Mouse (Mus musculus): ENCODE measurements around the gene Chit1.

Gene Chit1

DNA sequence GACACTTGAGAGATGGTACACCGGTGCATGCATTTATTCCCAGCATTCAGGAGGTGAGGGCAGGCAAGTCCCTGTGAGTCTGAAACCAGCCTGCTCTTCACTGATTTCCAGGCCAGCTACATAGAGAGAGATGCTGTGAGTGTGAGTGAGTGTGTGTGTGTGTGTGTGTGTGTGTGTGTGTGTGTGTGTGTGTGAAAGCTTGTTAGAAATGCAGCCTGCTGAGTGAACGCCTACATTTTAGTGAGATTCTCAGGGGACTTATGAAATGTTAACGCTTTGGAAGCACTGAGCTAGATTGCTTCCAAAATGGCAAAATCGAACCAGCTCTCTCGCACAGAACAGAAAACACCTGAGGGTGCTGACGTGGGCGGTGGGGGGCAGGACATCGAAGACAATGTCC is 35.0 kb downstream of the Chit1 start:
- DNase-seq: no peak

DNA sequence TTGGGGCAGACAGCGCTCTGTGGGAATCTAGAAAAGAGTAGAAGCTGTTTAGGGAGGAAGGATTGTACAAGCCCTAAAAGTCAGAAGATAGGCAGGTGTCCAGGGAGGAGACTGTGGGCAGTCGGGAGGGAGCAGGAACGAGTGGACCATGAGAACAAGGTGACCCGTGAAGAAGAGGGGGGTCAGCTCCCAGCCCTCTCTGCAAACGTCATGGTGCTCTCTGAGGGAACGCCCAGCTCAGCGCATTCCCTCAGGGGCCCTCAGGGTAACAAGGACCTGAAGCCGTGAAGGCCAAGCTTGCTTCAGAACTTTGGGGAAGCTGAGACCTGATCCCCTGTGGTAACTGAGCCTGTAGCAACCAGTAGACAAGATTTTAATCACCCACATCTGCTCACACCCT is 39.0 kb downstream of the Chit1 start:
- no peak for DNase-seq

DNA sequence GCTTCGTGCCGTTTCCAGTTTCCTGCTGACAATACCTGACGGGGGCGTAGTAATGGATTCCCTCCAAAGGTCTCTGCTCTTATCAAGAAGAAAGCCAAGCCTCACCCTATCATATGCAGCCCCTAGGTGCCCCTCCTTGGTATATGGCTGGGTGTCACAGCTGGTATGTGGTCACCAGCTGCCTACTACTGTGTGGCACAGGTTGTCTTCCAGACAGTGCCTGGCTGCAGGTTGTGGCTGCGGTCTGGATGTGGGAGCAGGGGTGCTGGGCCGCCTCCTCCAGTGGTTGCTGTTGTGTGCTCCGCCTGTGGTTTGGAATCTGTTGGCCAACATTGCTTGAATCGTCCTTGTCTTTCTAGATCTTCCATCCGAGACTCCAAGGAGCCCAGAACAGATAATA is 39.7 kb downstream of the Chit1 start:
- no peak for DNase-seq

DNA sequence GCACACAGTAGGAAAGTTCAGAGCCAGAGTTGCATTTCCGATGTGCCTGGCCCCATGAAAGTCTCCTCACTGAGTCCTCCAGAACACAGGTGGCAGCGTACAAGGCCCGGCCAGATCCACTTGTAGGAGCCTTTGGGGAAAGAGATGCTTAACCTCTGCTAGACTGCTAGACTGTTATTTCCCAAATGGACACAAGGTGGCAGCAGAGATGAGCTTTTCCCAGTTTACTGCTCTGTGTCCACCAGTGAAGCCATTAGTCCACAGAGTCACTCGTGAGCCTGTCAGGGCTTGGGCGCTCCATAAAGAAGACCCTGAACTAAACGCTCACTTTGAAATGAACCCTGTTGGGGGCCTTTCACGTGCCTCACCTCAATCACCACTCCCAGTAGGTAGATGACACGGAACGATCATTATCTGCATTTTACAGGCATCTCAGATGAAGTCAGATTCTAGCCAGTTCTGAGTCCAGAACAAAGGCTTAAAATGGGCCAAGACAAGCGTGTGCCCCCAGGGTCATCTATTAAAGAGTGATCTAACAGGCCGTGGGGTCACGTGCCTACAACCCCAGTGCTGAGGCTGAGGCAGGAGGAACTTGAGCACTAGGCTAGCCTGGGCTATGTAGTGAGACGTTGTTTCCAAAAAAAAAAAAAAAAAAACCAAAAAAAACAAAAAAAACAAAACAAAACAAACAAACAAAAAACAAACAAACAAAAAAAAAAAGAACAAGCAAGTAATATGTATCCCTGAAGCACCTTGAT is 40.8 kb downstream of the Chit1 start:
- DNase-seq: peak; percentile 45 to 86

DNA sequence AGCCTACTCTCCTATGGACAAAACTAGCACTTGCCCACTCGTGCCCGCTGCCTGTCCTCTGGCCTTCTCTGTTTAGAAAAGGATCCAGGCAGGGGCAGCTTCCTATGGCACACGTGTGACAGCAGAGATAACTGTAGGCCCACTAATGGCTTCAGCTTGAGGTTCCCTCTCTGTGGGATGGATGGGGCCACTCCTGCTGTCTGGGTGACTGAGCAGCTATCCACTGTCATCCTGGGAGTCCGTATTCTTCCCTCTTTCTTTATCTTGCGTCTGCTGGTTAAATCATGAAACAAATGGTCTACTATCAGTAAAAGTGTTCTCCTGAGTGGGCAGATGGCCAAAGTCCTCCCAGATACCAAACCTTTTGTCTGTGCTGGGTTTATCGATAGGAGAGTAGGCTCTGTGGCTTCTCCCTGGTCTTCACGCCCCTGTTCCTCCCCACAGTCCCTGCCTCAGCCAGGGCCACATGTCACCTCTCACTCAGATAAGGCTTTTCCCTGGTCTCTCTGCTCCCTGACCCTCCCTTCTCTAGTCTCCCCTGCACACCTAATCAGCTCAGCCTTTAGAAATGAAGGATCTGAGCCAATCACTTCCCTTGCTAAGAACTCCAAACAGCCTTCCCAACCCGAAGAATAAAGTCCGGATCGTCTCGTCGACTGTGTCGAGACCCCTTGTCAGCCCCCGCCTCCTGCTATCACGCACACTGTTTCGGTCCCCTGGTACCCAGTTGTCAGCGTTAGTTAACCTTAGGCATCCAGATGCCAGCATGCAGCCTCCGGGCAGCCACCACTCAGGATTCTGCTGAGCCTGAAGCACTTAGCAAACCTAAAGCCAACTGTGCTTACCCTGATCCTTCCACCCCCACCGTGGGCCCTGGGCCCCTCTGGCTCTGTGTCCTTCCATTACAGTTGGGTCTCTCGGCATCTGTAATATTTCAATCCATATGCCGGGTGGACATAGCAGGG is 41.9 kb downstream of the Chit1 start:
- DNase-seq: no peak

DNA sequence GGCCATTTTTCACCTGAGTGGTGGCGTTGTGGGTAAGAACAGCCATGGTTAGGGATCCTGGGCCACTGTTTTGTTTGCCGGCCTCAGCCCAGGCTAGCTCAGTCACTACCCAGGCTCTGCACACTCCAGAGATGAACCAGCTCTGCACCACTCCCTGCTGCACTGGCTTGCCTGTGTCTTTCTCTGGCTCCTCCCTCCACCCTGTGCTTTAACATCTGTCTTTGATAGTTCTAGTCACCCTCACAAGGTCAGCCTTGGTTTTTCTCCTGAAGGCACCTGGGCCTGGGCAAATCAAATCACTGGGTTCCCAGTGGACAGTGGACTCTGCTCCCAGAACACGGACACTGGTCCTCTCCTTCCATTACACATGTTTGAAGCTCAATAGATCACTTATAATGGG is 43.1 kb downstream of the Chit1 start:
- DNase-seq: no peak

DNA sequence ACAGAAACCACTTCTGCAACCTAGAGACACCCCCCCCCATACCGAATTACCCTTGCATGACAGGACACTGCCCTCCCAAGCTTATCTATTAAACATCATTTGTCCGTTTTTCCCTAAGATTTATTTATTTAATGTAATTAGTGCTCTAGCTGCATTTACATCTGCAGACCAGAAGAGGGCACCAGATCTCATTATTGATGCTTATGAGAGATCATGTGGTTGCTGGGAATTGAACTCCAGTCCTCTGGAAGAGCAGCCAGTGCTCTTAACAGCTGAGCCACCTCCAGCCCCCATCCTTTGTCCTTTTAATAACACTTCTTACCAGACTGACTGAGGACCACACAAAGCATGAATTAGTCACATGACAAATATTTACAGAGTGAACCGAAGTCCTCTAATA is 43.6 kb downstream of the Chit1 start:
- no peak for DNase-seq

DNA sequence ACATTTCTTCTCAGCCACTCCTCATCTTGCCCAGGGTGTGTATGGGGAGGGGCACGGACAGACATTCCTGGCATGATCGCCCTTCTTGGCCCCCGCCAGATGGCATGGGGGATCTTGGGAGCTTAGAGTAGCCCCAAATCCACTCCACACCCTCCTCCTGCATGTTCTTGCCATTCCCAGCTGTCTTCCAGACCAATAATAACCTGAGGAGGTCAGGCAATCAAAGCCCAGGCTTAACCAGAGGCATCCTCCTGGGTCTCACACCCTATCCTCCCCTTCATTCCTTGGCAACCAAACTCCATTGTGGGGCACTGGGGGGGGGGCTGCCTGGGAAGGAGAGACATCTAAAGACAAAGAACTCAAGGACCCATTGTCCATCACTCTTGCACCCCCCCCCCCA is 49.4 kb downstream of the Chit1 start:
- no peak for DNase-seq

DNA sequence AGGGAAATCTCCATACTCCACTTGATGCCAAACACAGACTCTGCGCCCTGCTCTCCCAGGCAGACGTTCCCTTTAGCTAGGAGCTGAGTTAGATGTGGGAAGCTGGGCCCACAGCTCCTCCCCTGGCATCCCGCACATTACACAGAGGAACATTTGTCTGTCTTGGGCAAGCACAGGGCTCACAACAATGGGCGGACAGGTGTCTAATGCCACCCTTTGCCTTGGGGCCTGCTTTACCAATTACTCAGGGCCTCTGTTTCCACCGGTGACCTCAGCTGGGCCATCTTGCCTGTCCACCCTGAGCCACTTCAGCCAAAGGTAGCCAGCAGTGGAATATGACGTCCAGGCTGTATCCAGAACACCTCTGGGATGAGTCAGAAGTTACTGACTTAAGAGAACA is 50.4 kb downstream of the Chit1 start:
- no peak for DNase-seq

DNA sequence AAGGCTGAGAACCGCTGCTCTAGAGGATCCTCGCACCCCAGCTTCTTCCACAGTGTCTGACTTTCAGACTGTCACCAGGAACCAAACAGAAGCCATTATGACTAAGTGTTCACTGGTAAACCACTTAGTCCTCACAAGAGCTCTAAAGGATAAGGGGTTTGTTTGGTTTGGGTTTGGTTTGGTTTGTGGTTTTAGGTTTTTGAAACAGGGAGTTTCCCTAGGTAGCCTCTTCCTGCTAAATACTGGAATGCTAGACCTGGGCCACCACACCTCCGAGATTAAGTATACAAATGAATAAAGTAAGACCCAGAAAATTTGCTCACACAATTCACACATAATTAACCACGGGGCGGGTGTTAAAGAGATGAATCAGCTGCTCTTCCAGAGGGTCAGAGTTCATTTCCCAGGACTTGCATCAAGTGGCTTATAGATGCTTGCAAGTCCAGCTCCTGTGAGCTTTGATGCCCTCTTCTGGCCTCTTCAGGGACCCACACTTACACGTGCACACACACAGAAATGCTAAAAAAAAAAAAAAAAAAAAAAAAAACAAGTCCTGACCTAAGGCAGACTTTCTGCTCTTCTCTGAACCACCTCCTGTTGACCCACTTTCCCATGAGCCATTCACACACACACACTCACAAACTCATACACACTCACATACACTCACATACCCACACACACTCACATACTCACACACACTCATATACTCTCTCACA is 51.6 kb downstream of the Chit1 start:
- DNase-seq: no peak

DNA sequence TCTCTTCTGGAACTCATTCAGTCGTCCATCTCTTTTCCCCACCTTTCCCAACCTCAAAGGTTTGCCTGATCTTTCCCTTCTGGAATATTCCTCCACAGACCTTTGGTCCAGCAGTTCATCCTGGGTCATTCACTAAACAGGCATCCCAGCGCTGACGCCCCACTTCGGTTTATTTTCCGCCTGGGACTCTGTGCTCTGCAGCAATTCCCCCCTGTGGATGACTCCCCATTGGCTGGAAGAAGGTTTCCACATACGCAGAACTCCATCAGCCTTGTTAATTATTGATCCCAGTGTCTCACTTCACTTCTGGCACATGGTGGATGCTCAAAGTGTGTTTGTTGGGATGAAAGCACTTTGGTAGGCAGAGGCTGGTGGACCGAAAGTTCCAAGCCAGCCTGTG is 52.4 kb downstream of the Chit1 start:
- no peak for DNase-seq

DNA sequence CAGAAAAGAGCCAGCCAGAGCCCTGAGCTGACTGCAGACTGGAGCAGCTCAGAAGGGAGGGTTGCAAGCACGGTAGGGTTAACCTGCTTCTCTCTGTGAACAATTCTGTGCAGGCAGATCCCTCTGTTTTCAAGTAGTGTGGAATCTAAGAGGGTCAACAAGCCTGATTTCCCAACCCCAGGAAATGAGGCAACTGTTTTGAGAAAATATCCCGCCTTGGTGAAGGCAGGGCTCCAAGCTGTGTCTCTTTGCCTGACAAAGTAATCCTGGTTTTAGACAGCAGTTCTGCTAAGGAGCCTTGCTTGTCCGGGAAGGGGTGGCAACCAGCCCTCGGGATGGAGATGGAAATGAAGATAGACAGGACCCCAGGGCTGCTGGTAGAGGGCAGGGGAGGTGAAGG is 53.4 kb downstream of the Chit1 start:
- peak; percentile 53 to 58 for DNase-seq

DNA sequence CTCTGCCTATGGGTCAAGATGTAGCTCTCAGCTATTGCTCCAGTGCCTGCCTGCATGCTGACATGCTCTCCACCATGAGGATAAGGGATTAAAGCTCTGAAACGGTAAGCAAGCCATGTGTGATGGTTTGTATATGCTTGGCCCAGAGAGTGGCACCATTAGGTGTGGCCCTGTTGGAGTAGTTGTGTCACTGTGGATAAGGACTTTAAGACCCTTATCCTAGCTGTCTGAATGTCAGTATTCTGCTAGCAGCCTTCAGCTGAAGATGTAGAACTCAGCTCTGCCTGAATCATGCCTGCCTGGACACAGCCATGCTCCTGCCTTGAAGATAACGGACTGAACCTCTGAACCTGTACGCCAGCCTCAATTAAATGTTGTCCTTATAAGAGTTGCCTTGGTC is 55.5 kb downstream of the Chit1 start:
- DNase-seq: no peak

DNA sequence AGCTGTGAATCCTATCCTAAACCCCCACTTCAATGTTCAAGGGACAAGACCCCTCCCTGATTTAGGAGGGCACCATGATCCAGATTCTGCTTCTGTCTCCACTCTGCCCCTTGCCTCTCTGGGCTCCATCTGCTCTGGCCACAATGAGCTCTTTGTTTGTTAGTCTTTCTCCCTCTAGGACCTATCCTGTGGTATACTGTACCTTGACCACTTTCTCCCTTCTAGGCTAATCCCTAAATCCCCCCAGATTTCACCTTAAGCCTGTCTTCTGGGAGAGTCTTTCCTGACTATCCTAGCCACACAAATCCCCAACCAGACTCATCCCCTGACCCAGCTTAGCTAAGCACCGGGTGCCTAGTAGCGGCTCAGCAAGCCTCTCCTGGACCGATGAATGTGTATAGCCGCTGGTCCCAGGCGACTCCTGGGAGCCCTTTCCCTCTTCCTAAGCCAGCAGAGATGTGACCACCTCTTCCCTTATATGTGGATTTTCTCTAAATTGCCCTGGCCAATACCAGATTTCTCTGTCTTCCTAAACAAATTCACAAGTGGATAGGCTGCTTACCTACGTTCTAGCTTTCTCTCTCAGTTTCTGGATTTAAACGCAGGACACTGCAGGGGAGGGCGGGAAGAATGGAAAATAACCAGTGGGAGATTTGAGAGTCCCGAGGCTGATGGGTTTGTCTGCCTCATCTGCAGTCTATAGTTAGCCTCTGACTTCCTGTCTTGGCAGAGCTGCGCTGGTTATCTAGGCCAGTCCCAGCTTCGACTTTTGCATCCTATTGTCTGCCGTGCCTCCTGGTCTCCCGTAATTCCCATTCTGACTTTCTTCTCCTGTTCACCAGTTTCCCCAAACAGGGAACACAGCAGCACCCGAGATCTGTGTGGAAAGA is 56.6 kb downstream of the Chit1 start:
- DNase-seq: no peak

DNA sequence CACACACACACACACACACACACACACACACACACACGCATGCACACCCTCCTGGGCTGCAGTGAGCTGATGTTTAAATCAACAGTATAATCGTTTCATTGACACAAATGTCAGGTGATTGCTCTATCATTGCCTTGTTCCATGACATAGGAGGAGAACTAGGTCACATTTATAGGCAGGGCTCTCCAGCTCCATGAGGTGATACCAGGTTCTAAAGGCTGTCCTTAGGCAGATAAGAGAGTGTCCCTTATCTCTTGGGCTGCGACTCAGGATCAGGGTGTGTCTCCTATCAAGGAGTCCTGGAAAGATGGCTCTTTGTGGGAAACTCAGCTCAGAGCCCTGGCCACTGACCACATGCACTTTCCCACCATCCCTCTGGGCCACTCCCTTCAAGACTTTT is 57.5 kb downstream of the Chit1 start:
- DNase-seq: no peak

DNA sequence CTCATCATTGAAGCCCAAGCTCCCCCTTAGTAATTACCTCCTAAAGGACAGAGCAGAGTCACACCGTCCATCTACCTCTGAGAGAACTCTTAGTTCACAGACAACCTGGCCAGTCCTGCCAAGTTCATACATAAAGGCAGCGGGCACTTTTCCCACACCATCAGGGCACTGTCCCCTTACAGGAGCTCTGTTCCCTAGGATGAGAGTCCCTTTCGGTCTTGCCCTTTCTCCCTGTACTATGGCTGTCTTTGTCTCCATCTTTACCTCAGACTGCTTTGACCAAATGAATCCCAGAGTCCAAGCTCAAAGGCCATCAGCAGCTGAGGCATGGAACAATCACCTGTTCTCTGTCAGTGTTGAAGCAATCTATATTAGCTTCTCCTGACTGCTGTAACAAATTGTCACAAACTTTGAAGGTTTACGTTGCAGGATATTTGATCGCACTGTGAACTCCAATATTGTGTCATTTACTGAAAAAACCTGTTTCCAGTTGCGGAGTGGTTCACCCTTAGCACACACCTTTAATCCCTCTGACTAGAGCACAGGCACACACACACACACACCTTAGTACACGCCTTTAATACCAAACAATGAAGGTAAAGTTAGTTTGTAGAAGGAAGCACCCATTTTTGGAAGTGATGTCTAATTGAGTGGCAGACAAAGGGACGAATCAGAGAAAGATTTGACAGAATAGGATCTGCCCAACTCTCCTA is 58.1 kb downstream of the Chit1 start:
- no peak for DNase-seq

DNA sequence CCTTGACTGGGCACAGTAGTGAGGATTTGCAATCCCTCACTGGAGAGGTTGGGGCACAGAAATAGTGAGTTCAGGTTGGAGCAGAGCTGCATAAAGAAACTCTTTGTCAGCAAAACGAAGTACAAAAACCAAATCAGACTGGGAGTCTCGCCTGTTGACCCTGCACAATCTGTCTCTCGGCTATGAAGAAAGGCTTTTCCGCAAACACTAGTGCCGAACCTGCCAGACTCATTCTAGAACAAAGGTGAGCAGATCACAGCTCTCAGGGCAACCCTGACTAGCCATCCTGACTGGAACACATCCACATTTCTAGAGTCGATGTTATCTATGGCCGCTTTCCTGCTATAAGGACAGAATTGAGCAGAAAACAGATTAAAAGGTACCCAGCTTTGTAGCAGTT is 62.0 kb downstream of the Chit1 start:
- DNase-seq: no peak

DNA sequence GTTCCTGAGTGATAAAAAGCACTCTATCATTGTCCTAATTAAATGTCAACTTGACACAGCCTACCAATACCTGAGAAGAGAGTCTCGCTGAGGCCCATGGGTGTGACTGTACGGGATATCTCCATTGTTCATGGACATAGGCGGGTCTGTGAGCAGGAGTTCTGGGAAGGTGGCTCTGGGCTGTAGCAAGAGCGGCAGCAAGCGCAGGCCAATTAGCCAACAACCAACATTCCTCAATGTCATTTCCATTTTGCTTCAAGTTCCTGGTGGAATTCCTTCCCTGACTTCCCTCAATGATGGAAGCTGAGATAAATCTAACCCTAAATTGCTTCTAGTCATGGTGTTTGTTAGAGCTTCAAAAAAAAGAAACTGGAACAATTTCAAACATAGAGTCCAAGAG is 66.9 kb downstream of the Chit1 start:
- no peak for DNase-seq

DNA sequence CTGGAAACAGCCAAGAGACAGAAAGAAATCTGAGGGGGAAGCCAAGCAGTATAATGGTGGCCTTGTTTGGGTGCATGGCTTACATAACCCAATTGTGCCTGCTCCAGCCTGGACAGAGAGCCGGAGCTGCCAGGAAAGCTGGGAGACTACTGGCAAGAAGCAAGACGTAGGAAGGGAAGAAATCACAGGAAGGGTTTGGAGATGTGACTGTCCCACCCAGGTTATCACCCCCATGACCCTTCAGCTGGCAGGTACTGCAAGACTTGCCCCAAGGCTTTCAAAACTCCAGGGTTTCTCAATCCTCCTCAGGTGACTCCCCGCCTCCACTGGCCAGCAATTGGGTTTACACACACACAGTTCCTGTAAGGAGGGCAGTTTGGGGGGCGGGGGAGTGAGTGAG is 71.0 kb downstream of the Chit1 start, which contains the start of gene Chil1:
TSS of gene Chil1 (plus strand) at position 152 of the 400 bp plus-strand sequence.
- DNase-seq: peak; percentile 55 to 74

DNA sequence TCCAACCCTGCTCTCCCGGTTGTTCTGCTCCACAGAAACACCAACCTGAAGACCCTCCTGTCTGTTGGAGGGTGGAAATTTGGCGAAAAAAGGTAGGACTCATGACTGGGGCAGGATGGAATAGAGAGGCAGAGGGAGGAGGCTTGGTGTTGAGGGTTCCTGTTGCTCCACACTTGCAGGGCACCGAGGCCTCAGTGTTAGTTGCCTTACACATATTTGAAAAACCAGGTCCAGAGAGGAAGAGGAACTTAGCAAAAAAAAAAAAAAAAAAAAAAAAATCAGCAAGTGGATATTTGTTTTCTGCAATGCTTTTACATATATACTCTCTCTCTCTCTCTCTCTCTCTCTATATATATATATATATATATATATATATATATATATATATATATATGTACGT is 73.0 kb downstream of the Chit1 start:
- DNase-seq: no peak

DNA sequence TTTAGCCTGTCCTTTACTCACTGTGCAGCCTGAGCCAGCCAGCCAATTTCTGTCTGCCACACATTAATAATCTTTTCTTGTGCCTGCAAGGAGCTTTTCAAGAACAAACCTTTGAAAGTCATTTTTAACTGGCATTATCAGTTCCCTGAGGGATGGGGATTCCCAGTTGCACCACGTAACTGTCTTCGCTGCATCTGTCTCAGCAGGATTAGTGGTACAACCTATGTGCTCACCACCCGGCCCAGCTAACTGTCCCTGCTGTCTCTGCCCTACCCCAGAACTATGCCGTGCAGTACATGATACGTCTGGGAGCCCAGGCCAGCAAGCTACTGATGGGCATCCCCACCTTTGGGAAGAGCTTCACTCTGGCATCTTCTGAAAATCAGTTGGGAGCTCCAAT is 77.2 kb downstream of the Chit1 start:
- DNase-seq: no peak
